Mouse (Mus musculus) embryonic fibroblast, embryonic 13.5 days (primary cell): ENCODE results near the gene Cys1. TPM values are rescaled to one million over a fixed set of nuclear protein-coding genes. Genes with fewer than 3 reads are reported as not detected.

Source experiments
- H3K27ac ChIP-seq: 2 replicates; pipeline ENCODE4 v1.5.1; 2012; ENCODE audit warnings: low read length, control low read depth, inconsistent platforms; ENCODE audit not compliant: insufficient read depth
- H3K4me1 ChIP-seq: 2 replicates; pipeline ENCODE4 v1.6.1; 2011; ENCODE audit warnings: low read length; ENCODE audit not compliant: control insufficient read depth, insufficient read depth
- H3K4me3 ChIP-seq: 2 replicates; pipeline ENCODE4 v1.5.1; 2011; ENCODE audit warnings: mild to moderate bottlenecking, control low read depth, low read length; ENCODE audit not compliant: insufficient read depth
- CTCF ChIP-seq: IDR thresholded peaks from 2 replicates; pipeline ENCODE4 v1.5.1; 2011; ENCODE audit warnings: mild to moderate bottlenecking, control low read depth, low read length, moderate library complexity, borderline replicate concordance; ENCODE audit not compliant: insufficient read depth
- POLR2A ChIP-seq: IDR thresholded peaks from 2 replicates; pipeline ENCODE4 v1.6.1; 2011; ENCODE audit warnings: low read depth, mild to moderate bottlenecking, control low read depth, low read length, moderate library complexity
- polyA plus RNA-seq: library from polyadenylated mRNA; stranded (reverse); fragments of >200 nt; gene quantifications from 2 replicates; pipeline ENCODE4 v1.2.4, GENCODE M21; 2011; ENCODE audit warnings: low read depth; ENCODE audit not compliant: missing spikeins, insufficient read length

Cys1 gene
- polyA plus RNA-seq, 1 experiment = 3.4 TPM

DNA sequence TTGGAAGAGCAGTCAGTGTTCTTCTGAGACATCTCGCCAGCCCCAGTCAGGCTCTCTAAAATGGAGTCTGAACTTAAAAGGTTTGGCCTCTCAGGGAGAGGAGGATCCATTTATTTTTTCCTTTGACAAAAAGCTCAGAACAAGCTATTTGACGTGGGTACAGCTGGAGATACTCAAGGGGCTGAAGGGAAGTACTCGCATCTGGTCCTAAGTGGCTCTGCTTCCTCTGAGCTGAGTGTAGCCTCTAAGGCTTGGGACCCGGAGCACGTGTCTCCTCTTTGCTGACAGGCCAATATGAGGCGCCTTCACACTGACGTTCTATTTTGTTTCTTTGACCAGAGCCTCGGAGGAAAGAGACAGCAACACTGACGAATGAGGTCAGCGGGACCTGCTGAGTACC is 18.0 kb upstream of the Cys1 start:
- H3K4me3 ChIP-seq = no peak overlapping the region
- H3K4me1 ChIP-seq = no peaks in the 10 kb centered on the region
- TF ChIP-seq CTCF = no peak
- TF ChIP-seq POLR2A = no peak
- H3K27ac ChIP-seq = no peak overlapping the region

DNA sequence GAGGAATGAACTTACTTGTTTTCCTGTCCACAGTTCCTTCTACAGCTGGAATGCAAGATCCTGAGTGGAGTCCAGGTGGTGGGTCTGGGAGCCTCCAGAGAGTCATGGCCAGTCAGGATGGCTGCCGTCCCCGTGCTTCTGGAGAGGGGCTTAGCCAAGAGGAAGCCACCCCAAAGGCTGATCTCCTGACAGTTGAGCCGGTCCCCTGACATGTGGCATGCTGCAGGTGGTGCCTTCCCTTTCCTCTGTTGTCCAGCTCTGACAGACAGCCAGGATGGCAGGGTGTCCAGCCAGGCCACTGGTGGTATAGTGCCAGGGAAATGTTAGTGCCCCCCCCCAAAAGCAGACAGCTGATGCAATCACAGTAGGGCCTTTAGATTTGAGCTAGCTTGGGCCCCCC is 16.9 kb upstream of the Cys1 start:
- H3K27ac ChIP-seq = no peak overlapping the region
- no peaks in the 10 kb centered on the region for H3K4me1 ChIP-seq
- H3K4me3 ChIP-seq = no peak overlapping the region
- TF ChIP-seq CTCF = no peak
- TF ChIP-seq POLR2A = no peak

DNA sequence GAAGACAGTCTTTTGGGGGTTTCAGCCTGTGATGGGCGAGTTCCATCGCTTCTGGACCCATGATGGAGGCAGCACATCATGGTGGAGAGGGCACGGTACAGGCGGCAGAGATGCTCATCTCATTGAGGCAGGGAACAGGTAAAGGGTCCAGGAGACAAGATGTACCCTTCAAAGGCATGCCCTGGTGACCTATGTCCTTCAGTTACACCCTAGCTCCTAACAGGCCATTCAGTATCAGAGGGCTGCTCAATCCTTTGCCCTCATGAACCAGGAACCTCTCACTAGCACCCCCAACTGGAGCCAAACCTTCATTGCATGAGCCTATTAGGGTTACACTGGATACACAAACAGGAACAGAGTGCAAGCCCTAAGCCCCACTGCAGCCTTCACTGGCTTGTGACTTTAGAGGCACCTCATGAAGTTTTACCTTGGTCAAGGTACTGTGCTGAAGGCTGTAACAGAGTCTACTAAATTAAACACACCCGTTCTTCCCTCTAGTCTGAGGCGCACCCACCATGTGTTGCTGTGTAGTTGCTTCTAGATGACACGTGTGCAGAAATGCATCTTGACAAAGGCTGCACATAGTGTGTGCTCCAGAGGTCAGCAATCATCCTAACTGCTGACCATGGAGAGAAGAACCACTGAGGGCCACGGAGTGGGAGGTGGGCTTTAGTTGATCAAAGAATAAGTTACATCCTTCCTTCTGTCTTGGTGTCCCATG is 16.0 kb upstream of the Cys1 start:
- no peak for TF ChIP-seq POLR2A
- no peak for TF ChIP-seq CTCF
- Histone ChIP-seq H3K27ac (no peak overlapping the region), H3K4me3 (no peak overlapping the region), H3K4me1 (no peaks in the 10 kb centered on the region)

DNA sequence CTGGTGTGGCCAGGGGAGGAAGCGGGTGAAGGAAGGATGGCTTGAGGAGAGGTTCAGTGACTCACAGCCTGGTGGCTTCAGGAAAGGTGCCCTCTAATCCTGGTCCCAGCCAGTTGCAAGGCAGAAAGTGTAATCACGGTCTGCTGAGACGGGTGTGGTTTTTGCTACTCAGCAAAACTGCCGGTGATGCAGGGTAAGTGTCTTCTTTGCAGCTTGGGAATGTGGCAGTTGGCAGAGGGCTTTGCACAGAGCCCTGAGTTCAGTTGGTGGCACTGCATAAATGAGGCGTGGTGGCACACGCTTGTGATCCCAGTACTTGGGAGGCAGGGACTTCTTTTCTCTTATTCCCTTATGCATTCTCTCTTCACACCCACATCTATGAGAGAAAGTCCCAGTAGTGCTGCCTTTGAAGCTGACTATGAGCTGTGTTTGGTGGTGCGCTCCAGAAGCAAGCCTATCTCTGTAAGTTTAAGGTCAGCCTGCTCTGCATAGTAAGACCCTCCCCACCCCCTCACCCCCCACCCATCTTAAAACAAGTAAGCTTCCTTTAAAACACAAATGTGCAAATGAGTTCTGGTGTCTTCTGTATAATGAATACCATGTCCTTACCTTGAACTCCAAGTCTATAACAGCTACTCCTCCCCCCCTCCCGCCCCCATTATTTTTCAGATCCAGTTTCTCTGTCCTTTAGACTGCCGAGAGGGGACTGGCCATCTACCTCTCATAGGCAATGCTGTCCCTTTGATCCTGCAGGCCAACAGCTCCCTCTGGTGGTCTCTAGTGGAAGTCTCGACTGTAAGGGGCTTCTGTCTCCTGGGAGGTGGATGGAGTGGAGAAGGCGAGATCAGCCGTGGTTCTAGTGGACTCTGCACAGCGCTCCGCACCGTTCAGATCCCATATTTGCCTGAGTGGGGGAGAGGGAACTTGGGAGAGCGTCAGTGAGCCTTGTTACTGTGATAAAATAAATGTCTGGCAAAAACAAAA is 15.2 kb upstream of the Cys1 start:
- Histone ChIP-seq H3K4me3 (no peak overlapping the region), H3K4me1 (no peaks in the 10 kb centered on the region), H3K27ac (no peak overlapping the region)
- no peak for TF ChIP-seq POLR2A
- peak; percentile 90 for TF ChIP-seq CTCF

DNA sequence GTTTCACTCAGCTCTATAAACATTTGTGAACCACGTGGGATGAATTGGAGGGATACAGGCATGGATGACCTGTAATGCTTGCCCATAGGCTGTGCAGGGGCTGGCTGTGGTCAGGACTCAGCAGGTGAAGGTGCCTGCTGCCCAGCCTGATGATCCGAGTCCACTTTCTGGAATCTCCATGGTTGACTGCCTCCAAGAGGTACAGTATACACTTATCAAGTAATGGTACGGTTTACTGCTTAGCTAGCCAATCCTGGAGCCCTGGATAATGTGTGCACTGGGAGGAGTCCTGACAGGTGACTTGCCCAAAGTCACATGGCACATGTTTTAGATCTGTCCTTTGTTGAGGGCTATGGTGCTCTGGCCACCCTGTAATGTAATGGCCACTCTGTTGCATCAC is 8.7 kb upstream of the Cys1 start:
- no peak for TF ChIP-seq POLR2A
- TF ChIP-seq CTCF = no peak
- H3K27ac ChIP-seq = no peak overlapping the region

DNA sequence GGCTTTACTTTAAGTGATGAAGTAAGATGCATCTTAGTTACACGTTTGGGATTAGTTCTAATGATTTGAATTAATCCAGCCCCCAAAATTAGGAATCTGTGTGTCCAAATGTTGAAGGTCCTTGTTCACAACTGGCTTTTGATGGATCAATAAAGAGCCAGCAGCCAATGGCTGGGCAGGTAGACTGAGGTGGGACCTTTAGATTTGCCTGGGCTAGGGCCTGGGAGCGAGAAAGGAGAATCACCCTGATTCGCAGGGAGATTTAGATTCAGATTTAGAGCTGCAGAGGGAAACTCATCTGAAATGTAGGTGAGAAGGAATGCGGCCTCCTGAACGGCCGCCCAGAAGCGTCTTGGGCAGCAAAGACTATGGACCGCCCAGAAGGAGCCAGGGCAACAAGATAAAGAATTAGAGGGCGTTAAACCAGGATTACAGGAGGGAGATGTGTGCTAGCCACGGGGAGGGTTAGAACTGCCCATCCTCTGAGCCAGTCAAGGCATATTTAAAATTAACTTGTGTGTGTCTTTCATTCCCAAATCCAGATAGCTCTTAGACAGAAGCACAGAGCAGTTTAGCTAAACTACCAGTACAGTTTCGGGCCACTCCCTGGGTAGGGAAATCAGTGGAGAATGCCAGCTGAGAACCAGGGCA is 5.2 kb upstream of the Cys1 start:
- no peak for TF ChIP-seq POLR2A
- TF ChIP-seq CTCF = no peak
- H3K27ac ChIP-seq = no peak overlapping the region
- H3K4me1 ChIP-seq = no peaks in the 10 kb centered on the region

More for the DNA sequence above, 8.7 kb upstream of the Cys1 start:
- no peak overlapping the region for H3K4me3 ChIP-seq
- H3K4me1 ChIP-seq = no peaks in the 10 kb centered on the region

DNA sequence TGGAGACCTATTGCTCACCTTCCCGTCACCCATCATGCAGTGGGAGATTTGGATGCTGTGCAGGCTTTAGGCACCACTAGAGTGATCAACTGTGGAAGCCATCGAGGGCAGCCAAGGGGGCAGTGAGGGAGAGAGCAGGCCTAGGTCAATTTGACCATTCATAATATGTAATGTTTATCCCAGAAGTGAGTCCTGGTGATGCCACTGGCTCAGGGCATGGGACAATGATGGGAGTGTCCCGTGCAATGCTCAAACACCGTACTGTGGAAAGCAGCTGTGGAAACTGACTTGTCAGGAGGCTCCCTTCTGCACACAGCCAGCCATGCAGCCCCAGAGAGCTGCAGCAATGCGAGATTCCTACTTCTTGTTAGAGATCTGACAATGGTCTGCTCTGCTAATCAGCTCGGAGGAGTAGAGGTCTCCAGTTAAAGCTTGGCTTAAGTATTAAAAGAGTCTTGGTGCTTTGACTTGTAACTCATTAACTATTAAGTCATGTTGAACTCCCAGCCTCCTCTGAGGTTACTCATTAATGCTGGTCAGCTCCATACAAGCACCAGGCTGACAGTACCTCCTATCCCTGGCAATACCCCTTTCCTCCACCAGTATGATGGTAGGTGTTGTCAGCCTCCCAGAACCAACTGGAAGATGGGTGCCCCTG is 4.6 kb upstream of the Cys1 start:
- Histone ChIP-seq H3K4me1 (0 out of 2 replicates have a peak, but pooled peaks cover 5% of the 10 kb centered on the region), H3K4me3 (no peak overlapping the region), H3K27ac (no peak overlapping the region)
- TF ChIP-seq POLR2A = no peak
- no peak for TF ChIP-seq CTCF

More for the DNA sequence above, 5.2 kb upstream of the Cys1 start:
- no peak overlapping the region for H3K4me3 ChIP-seq

DNA sequence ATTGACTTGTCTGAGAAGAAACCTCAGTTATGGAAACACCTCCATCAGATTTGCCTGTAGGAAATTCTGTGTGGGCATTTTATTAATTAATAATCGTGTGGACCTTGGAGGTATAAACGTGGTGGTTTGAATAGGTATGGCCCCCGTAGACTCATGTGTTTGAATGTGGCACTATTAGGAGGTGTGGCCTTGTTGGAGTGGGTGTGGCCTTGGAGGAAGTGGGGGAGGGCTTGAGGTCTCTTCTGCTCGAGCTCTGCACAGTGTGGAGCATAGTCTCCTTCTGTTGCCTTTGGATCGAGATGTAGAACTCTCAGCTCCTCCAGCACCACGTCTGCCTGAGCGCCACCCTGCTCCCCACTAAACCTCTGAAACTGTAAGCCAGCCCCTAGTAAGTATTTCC is 1.8 kb upstream of the Cys1 start:
- no peak overlapping the region for H3K27ac ChIP-seq
- no peak for TF ChIP-seq CTCF
- TF ChIP-seq POLR2A = no peak

DNA sequence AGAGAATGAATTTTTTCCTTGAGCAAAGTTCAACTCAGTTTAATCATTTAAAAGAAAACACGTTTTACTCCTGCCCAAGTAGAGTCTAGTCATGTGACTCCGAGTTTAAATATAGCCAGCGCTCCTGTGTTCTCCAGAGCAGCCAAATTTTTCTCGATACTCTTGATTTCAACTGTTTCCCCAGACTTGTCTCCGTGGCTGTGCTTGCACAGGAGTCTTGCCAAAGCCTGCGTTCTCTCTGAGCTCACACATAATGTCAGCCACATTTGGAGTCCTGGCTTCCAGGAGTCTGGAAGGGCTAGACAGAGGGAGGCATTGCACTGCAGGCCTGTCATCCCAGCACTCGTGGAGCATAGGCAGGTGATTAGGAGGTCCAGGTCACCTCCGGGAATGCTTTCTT is 950 bp upstream of the Cys1 start:
- Histone ChIP-seq H3K4me3 (no peak overlapping the region), H3K4me1 (0 out of 2 replicates have a peak, but pooled peaks cover 5% of the 10 kb centered on the region), H3K27ac (no peak overlapping the region)
- TF ChIP-seq POLR2A = no peak
- TF ChIP-seq CTCF = no peak

More for the DNA sequence above, 1.8 kb upstream of the Cys1 start:
- Histone ChIP-seq H3K4me3 (no peak overlapping the region), H3K4me1 (0 out of 2 replicates have a peak, but pooled peaks cover 5% of the 10 kb centered on the region)
